Mouse (Mus musculus) cerebellum, adult 2 months (tissue): ENCODE results near the gene Smad3.

Source experiments
- CTCF ChIP-seq: fragments of 200-500 bp; IDR thresholded peaks from 2 replicates; pipeline ENCODE4 v1.5.1; 2011; ENCODE audit warnings: low read depth, mild to moderate bottlenecking, control low read depth, low read length, moderate library complexity, borderline replicate concordance; ENCODE audit not compliant: insufficient read depth
- POLR2A ChIP-seq: fragments of 200-500 bp; IDR thresholded peaks from 2 replicates; pipeline ENCODE4 v1.6.1; 2011; ENCODE audit warnings: low read length, control low read depth, borderline replicate concordance; ENCODE audit not compliant: insufficient read depth

- no peak for TF ChIP-seq POLR2A
- no peak for TF ChIP-seq CTCF
Measured at GRCm38 (mm10) chr9:63608006-63608405, 149.8 kb downstream of the Smad3 start.
